Mouse (Mus musculus) natural killer cell, adult 2 months (primary cell): ENCODE measurements at regions not wholly inside any gene's neighbourhood (a gene's known extent, or its start where the extent isn't known, plus 50 kb on each side); places are given as distances from the start of the nearest gene placed in this dataset.

Experiments
- DNase-seq, 2 experiments: peaks; one replicate each; pipeline ENCODE4 v3.0.0; 2022; ENCODE audit warnings: low spot score in 2 of 2

DNA sequence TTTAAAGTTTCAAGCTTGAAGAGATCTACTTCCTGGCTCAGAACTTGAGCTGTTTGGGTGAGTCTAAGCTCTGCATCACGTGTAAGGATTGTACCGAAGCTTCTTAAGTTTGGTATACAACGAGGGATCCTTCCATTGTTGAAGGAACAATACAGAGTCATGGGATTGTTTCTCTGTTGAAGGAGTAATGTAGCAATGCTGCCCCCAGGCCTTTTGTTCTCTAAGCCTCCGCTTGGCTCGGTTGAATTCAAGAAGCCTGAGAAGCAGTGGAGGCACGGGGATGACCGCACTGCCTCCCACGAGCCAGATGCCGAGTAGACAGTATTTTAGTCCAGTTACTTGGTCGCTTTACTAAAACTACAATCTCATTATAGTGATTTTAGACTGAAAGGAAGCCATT lies 90.9 kb upstream of the Nampt start:
- no peak for DNase-seq

GRCm38 (mm10) chr12:32735224-32735623 lies 84.1 kb upstream of the Nampt start:
- DNase-seq: no peak

GRCm38 (mm10) chr12:32741465-32741864 lies 77.9 kb upstream of the Nampt start:
- no peak for DNase-seq

DNA sequence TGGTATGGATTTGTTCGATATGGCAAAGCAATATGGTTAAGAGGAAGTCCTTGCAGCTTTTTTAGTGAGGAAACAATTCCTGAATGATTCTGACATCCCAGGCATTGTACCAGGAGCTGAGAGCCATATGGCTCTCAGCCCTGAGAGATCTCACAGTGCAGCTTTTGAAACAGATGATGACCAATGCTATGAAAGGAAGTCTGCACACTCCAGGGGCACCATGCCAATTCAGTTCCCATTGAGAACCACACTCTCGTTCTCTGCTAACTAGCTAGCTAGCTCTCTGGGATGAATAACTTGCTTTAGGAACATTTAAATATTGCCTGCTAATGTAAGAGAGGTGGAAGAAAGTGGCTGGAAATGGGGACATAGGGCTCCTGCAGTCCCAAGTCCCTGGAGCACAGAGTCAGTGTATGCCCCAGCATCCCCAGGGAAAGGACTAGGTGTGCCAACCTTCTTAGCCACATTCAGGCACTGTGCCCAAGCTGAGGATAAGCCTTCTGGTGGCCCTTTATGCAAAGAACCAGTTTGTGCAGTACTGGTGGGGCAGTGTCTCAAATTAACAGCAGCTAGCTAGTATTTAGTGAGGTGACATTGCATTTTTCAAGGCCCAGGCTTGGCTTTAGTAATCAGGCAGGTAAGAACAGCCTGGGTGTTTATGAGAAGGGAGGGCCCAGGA lies 61.8 kb upstream of the Nampt start:
- DNase-seq: no peak

GRCm38 (mm10) chr12:32758150-32758549 lies 61.2 kb upstream of the Nampt start:
- DNase-seq: no peak

DNA sequence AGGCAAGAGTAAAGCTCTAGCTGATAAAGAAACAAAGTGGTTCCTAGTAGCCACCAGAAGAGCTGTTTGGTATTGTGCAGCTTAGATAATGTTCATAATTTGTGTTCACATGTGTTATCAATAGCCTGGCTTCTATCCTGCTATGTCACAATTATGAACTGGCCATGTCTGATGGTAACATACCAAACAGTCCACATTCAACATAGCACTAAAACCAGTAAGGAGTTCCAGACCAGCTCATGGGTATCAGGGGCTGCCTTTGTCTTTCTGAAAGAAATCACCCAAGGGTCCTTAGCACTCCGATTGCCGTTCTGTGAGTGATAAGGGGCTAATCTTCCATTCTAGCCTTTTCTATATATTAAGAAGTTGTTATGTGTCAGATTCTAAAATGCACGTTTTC lies 58.7 kb upstream of the Nampt start:
- DNase-seq: no peak

DNA sequence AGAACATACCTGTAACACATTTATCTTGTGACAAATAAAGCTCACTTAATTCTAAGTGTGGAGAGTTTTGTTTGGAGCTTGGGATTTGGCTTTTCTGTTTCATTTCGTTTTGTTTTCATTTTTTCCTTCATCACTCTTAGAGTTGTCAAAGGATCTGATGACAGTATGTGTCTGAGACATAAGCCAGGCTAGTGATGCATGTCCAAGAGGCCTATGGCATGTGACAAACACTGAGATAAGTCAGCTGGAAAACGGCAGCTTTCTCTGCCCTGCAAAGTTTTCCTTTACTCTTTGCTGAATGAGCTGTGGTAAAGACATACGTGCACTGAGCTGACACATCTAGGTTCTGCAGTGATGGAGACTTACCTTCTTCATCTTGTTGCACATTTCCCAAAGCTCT lies 58.3 kb upstream of the Nampt start:
- DNase-seq: no peak

DNA sequence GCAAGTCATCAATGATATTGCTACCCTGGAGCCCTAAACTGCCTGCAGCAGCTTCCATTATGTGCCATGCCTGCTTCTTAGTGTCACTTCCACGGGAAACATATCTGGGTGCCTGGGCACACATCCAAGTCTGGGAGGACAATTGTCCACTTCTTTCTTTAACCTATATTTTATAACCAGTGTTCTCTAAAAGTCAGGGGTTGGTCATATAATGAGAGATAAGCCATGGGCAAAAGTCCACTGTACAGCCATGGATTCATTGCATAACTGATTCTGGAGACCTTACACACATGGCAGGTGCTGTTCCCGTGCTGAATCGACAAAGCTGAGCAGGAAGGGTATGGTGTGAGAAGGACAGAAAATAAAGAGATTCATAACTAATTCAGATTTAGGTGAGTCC lies 55.1 kb upstream of the Nampt start:
- no peak for DNase-seq

DNA sequence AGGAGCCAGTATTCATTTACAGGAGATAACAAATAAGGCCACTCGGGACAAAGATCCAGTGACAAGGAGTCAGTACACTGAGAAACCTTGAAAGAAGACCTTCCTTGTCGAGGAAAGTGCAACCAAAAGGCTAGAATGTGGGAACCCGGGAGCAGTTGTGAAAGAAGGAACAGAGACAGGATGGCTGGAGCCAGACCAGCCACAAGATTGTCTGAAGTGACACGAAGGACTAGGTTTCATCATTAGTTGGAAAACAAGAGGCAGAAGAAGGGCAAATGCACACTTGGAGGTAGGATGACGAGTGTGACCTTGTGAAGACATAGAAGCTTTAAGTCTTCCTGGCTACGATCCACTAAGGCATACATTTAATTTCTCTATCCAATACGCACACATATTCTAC lies 54.6 kb upstream of the Nampt start:
- DNase-seq: no peak

GRCm38 (mm10) chr12:32765861-32766260 lies 53.5 kb upstream of the Nampt start:
- DNase-seq: no peak

DNA sequence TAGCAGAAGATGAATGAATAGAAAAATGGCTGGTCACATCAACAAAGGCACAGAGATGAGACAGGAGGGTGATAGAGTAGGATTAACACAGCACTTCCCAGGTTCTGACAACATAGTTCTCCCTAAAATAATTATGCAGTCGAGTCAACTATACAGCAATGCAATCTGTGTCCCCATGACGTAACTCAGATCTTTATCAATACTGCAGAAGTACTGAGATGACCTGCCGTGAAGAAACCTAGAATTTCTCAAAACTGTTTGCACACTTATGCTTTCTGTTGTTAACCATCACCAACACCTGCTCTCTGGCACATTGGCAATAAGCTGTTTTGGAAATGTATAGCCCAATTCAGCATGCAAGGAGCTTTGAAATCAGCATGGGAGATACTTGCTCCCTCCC lies 52.8 kb upstream of the Nampt start:
- DNase-seq: no peak

DNA sequence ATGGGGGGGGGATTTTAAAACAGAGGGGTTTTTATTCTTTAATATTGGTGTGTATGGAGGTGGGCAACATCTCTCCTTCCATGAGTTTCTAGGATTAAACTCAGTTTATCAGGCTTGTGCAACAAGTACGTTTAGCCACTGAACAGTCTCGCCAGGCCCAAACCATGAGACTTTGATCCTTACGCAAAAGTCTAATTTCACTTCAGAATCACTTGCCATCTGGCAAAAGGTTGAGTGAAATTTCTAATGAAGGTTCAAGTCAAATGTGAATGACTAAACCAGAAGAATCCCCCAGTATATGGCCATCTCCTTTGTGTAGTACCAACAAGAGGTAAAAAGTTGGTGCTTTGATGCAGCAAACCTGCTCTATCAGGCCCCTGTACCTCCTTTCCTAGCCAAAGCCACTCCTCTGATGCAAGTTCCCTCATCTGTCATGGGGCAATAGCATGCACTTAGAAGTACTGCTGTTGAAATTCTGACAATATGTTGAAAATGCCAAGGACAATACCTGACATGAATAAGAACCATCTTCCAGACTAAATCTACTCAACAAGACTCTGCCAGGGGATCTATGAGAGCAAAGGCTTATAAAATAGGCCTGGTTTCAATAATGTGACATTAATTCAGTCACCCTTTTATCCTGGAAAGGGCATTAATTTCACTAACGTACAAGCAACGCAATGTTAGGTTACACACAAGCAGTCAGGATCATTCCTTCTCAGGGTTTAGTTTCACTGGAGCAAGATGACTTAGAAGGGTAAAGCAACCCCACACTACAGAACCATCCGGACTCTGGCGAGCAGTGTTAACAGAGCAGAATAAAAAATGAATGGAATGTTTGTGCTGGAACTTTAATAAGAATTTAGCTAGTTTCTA lies 51.9 kb upstream of the Nampt start:
- no peak for DNase-seq

DNA sequence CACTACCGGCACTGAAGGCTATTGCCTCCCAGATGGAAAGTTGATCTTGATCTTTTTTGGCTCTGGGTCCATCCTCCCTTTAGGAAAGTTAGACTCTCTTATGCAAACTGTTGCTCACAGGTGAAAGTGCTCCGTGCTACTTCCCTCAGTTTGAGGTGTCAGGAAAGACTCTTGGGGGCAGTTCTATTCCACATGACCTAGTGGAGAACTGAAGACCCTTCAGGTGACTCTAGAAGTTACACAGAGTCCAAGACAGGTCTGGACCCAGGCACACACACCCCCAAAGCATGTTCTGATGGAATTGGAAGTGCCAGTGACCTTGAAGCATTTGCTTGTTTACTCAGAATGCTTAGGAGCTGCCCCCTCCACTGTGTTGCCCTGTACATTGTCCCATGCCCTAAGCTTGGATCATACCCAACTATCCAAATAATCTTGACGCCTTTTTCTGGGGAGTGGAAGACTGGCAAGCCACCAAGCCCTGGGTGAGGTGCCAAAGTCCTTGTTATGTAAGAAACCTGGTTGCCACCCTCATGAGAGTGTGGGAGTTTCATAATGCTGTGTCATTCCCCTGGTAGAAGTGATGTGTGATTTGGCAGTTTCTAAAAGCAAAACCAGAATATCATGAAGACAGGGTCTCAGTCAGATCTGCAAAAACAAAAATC lies 51.1 kb upstream of the Nampt start:
- DNase-seq: no peak

DNA sequence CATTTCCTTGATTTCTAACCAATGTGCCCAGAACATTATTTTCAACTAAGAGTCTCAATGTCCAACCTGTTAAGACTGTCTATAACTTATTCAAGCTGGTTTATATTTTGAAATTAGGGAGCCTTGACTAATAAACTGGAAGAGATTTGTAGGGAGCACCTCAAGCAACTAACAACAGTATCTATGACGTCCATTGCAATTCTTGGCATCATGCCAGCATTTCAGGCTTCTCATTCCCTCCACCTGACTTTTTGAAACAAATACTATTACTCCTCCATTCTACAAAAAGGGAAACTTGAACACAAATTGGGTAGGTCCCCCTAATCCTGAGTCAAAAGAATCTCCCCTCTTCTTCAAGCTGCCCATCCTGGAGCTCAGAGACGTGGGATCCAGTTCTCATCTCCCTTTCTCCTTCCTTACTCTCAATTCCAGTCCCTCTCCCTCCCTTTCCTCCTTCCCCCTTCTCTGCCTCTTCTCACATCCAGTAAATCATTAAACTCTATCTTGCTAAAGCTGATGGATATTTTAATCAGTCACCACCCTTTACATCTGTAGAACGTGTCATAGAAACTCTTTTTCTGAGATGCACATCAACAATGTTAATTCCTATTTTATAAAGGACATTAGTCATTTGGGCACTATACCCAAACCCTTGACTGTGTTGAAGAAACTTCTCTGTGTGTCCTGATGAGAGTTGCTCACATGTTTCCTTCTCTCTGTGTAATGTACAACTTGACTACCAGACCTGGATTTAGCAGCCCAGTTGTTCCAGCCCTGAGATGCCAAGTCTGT lies 50.4 kb upstream of the Nampt start:
- no peak for DNase-seq
